Mouse (Mus musculus) frontal cortex, adult 2 months (tissue): ENCODE measurements around the gene Mmp11. TPM values are rescaled to one million over a fixed set of nuclear protein-coding genes. Genes with fewer than 3 reads are reported as not detected.

Experiments
- polyA plus RNA-seq: library from polyadenylated mRNA; depleted of rRNA; stranded (reverse); fragments of >200 nt; gene quantifications from 2 replicates; pipeline ENCODE4 v1.2.3, GENCODE M21; 2012; rRNA removed

The Mmp11 gene
- polyA plus RNA-seq, 1 experiment: 2.5 TPM

Other genes starting within 250 kb of the Mmp11 start
- 50.9 and 57.4 TPM in 2 replicates for gene Cabin1, start 172.2 kb downstream of the Mmp11 start, polyA plus RNA-seq
- 69.6 and 80.8 TPM in 2 replicates for gene Ddt, start 163.1 kb downstream of the Mmp11 start, polyA plus RNA-seq
- not detected in 2 replicates for gene Gm20441, start 155.5 kb downstream of the Mmp11 start, polyA plus RNA-seq
- 8.6 and 10.4 TPM in 2 replicates for gene Gstt3, start 155.1 kb downstream of the Mmp11 start, polyA plus RNA-seq
- 29.8 and 39.9 TPM in 2 replicates for gene Gstt1, start 137.9 kb downstream of the Mmp11 start, polyA plus RNA-seq
- gene Gstt4, start 114.0 kb downstream of the Mmp11 start, polyA plus RNA-seq: not detected in 2 replicates
- 17.8 and 20.9 TPM in 2 replicates for gene Gstt2, start 99.1 kb downstream of the Mmp11 start, polyA plus RNA-seq
- 1,072 and 1,398 TPM in 2 replicates for gene Mif, start 76.3 kb downstream of the Mmp11 start, polyA plus RNA-seq
- 5.3 and 6.5 TPM in 2 replicates for gene Derl3, start 43.1 kb downstream of the Mmp11 start, polyA plus RNA-seq
- 82.1 and 89.4 TPM in 2 replicates for gene Smarcb1, start 14.9 kb downstream of the Mmp11 start, polyA plus RNA-seq
- 453 and 546 TPM in 2 replicates for gene Chchd10, start 3.4 kb downstream of the Mmp11 start, polyA plus RNA-seq
- gene Gm867, start 4.2 kb upstream of the Mmp11 start, polyA plus RNA-seq: 0.16 and 0.36 TPM in 2 replicates
- gene Vpreb3, start 6.6 kb upstream of the Mmp11 start, polyA plus RNA-seq: not detected in 2 replicates
- 0.23 and 0.36 TPM in 2 replicates for gene Gm5134, start 18.0 kb upstream of the Mmp11 start, polyA plus RNA-seq
- 8.8 and 9.7 TPM in 2 replicates for gene Zfp280b, start 96.2 kb upstream of the Mmp11 start, polyA plus RNA-seq
- not detected in 2 replicates for gene Slc5a4b, start 174.5 kb upstream of the Mmp11 start, polyA plus RNA-seq
- gene Slc5a4a, start 211.0 kb upstream of the Mmp11 start, polyA plus RNA-seq: 0.06 and 0.16 TPM in 2 replicates